In the genomic region with DNA sequence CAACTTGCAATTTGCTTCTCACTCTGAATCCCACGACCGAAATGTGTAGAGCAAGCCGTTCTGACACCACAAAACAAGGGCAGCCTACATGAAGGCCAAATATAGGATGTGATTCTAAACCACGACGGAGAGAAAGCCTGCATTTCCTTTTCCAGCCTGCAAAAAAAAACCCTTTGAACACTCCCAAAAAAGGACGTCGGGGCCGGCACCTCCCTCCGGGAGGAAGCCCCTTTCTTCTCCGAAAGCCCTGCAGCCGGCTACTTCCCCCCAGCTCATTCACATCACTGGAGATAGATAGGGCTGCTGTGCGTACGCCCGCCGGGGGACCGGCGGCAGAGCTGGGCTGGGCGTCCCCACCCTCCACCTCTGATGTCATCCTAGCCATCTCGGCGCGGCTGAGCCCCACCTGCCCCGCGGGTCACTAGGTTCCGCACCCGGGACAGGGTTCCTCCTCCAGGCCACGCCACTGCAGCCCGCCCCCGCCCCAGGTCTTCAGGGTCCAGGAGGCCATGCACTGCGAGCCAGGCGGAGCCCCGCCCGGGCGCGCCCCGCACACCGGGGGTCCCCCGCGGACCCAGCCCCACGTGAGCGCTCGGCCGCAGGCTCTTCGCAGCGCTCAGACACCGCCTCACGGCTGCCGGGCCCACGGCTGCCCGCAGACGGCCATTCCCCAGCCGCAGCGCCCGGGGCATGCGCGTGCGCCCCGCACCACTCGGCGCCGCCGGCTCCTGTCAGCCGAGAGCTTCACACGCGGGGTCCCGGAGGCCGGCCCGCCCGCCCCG, we compare ENCODE assay signal across 7 mouse cellular contexts. TPM values are rescaled to one million over a fixed set of nuclear protein-coding genes. Genes with fewer than 3 reads are reported as not detected.
DNase-seq lines count a peak whose midpoint lies in the region; ATAC-seq lines count a peak whose summit lies in the region.

No protein-coding gene starts in this region.

- no peaks in the 10 kb centered on the region; the same call in 1 of the 2 replicates for H3K4me1 ChIP-seq in hindbrain, embryonic 11.5 days (replicated peaks; ENCODE audit: control insufficient read depth, insufficient read depth, low read length)

- H3K27me3 ChIP-seq in hindbrain, embryonic 11.5 days (ENCODE audit: control insufficient read depth, insufficient read depth, low read length): no peaks in the 10 kb centered on the region

- ATAC-seq in frontal cortex, adult (ENCODE audit: low TSS enrichment): peak; percentile 54
- peak; percentile 77 for ATAC-seq in hindbrain, embryonic 11.5 days (ENCODE audit: low FRiP score)
- ATAC-seq in megakaryocyte, adult 5-6 weeks (ENCODE audit: poor library complexity, severe bottlenecking): peak; percentile 71

- no peaks in the 10 kb centered on the region for H3K9me3 ChIP-seq in hindbrain, embryonic 11.5 days (ENCODE audit: control insufficient read depth, low read length)

- peak overlapping the region; percentile 92 for H3K4me3 ChIP-seq in hindbrain, embryonic 11.5 days (ENCODE audit: low read depth, low read length)

- H3K36me3 ChIP-seq in hindbrain, embryonic 11.5 days (ENCODE audit: control insufficient read depth, insufficient read depth, low read length): no peaks in the 10 kb centered on the region

- DNase-seq in NIH3T3 (ENCODE audit: low read depth): peak; percentile 61
- peak; percentile 68 to 70 for DNase-seq in cerebellum, adult 18-20 months
- DNase-seq in hindbrain, embryonic 11.5 days (ENCODE audit: low spot score): peak; percentile 74
- peak; percentile 40 to 83 for DNase-seq in left cerebral cortex, postnatal 10 days (ENCODE audit: extremely low spot score in 1 of 2, low spot score in 2 of 2)
- peak; percentile 68 for DNase-seq in right cerebral cortex, postnatal 25 days

- H3K9ac ChIP-seq in hindbrain, embryonic 11.5 days (ENCODE audit: low read depth, low read length): peak overlapping the region; percentile 93

- peak overlapping the region; percentile 95 for H3K27ac ChIP-seq in hindbrain, embryonic 11.5 days (ENCODE audit: low read depth, low read length)

- intact Hi-C loops in left cerebral cortex, postnatal 10 days (cut with DNase I): loop anchor here (5.0 kb wide), 2 partner anchors 36 to 51 kb away; no protein-coding TSS in a partner anchor

- peak overlapping the region; percentile 49 for H3K4me2 ChIP-seq in hindbrain, embryonic 11.5 days (replicated peaks; ENCODE audit: low read depth, low read length)

- under 1% methylated on average over 55 of the region's 69 CpGs for WGBS in hindbrain, embryonic 11.5 days

RNA-seq across cellular contexts. Expression of a gene that starts 0.6 kb away (rescaled TPM):
- 192 and 230 TPM in 2 replicates for polyA plus RNA-seq in hindbrain, embryonic 11.5 days (2014; fragmentation: Nextera tagmentation; extraction: Ambion mirVana)
- 100 to 1,000 TPM; 117 to 122 TPM for total RNA-seq in left cerebral cortex, postnatal 10 days (2021)
- total RNA-seq in megakaryocyte, adult 5-6 weeks (2015): 93.2 and 103 TPM in 2 replicates
- 141 and 145 TPM in 2 replicates for total RNA-seq in megakaryocyte, adult 5-6 weeks (2017)

Comparison
In these comparisons a context has a peak if more than half of its experiments do, and no peak if none do; other contexts are left out.
1. Peak in every context shown above with its lines: DNase-seq, ATAC-seq, H3K4me3 ChIP-seq and H3K27ac ChIP-seq.